Mouse (Mus musculus) kidney, embryonic 16.5 days (tissue): ENCODE data around the gene Ptpro. TPM values are rescaled to one million over a fixed set of nuclear protein-coding genes. Genes with fewer than 3 reads are reported as not detected.

Experiments used
- ATAC-seq: fragments of 200-750 bp; cut with Nextera tagmentation; 2 replicates; pipeline ENCODE4 v1.8.0; 2017; ENCODE audit warnings: moderate TSS enrichment; ENCODE audit not compliant: low FRiP score, low TSS enrichment
- H3K27ac ChIP-seq: fragments of 300-500 bp; sonication (generic); 2 replicates; pipeline ENCODE4 v1.5.1; 2014; ENCODE audit warnings: low read length
- H3K27me3 ChIP-seq: fragments of 300-500 bp; sonication (generic); 2 replicates; pipeline ENCODE4 v1.6.1; 2014; ENCODE audit warnings: low read length, control low read depth, mixed read lengths; ENCODE audit not compliant: insufficient read depth
- H3K36me3 ChIP-seq: fragments of 300-500 bp; sonication (generic); 2 replicates; pipeline ENCODE4 v1.6.1; 2014; ENCODE audit warnings: low read length, control low read depth, mixed read lengths; ENCODE audit not compliant: insufficient read depth
- H3K4me1 ChIP-seq: fragments of 300-500 bp; sonication (generic); 2 replicates; pipeline ENCODE4 v1.6.1; 2014; ENCODE audit warnings: low read length, control low read depth, mixed read lengths; ENCODE audit not compliant: insufficient read depth
- H3K4me2 ChIP-seq: fragments of 300-500 bp; sonication (generic); replicated peaks from 2 replicates; pipeline ENCODE4 v1.6.1; 2014; ENCODE audit warnings: low read depth, low read length
- H3K4me3 ChIP-seq: fragments of 300-500 bp; sonication (generic); 2 replicates; pipeline ENCODE4 v1.5.1; 2014; ENCODE audit warnings: mild to moderate bottlenecking, low read length
- H3K9ac ChIP-seq: fragments of 300-500 bp; sonication (generic); replicated peaks from 2 replicates; pipeline ENCODE4 v1.6.1; 2014; ENCODE audit warnings: low read length
- H3K9me3 ChIP-seq: fragments of 300-500 bp; sonication (generic); 2 replicates; pipeline ENCODE4 v1.6.1; 2016; ENCODE audit warnings: low read length, control low read depth
- WGBS: fragments of 180-500 bp; shearing (Covaris S2); extraction: QIAGEN DNeasy Blood & Tissue Kit; methylation state at CpG from one replicate; pipeline ENCODE4 v1.1.7; 2014; 5-methylcytosine and 5-hydroxymethylcytosine counted together
- polyA plus RNA-seq: library from polyadenylated mRNA; unstranded; fragments of >200 nt; fragmentation: Nextera tagmentation; extraction: Ambion mirVana; gene quantifications from 2 replicates; pipeline ENCODE4 v1.2.1, GENCODE M21; 2015

The Ptpro gene
- polyA plus RNA-seq, 1 experiment from 2014 or later = 21.7 TPM

DNA sequence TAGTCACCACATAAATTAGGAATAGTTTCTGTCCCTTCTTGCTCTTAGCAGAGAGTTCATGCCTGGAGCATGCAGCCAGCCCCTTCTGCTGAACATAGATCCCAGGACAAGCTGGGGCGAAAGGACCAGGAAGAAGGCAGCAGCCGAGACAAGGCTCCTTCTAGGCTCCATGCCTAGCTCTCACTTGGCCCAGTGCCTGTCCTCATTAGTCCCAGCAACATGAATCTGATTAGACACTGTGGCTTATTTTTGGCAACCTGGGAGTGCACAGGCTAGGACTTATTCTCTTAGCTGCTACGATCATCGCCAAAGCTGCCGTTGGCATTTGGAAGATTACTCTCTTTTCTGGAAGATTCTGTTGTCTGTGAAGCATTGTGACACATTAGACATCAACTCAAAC is 112.6 kb downstream of the Ptpro start:
- no peaks in the 10 kb centered on the region for H3K4me1 ChIP-seq
- H3K27me3 ChIP-seq = no peaks in the 10 kb centered on the region
- H3K4me2 ChIP-seq = no peak overlapping the region
- H3K9ac ChIP-seq = no peak overlapping the region
- 80% methylated on average over 5 of the region's 5 CpGs for WGBS
- H3K9me3 ChIP-seq = no peaks in the 10 kb centered on the region
- H3K4me3 ChIP-seq = no peak overlapping the region
- no peaks in the 10 kb centered on the region for H3K36me3 ChIP-seq
- no peak for ATAC-seq
- H3K27ac ChIP-seq = no peak overlapping the region

DNA sequence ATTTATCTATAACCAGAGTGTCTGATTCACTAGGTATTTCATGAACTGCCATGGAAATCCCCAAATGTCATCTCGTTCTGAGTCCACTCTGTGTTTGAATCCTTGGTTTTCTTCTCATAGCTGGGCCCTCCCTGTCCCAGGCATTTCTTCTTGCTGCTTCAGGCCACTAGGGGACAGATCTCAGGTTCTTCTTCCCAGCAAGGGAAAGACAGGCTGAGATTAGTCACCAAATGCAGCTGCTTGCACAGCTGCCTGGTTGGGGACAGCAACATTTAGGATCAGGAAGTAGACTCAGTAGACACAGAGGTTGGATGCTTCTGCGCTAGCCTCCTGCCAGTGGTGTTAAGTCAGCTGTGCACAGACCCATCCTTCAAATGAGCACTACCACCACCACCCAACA is 113.5 kb downstream of the Ptpro start:
- Histone ChIP-seq H3K4me1 (no peaks in the 10 kb centered on the region), H3K36me3 (no peaks in the 10 kb centered on the region), H3K9me3 (no peaks in the 10 kb centered on the region), H3K4me3 (no peak overlapping the region), H3K27me3 (no peaks in the 10 kb centered on the region), H3K4me2 (no peak overlapping the region), H3K27ac (no peak overlapping the region), H3K9ac (no peak overlapping the region)
- 87% methylated on average over 2 of the region's 2 CpGs for WGBS
- ATAC-seq = no peak

DNA sequence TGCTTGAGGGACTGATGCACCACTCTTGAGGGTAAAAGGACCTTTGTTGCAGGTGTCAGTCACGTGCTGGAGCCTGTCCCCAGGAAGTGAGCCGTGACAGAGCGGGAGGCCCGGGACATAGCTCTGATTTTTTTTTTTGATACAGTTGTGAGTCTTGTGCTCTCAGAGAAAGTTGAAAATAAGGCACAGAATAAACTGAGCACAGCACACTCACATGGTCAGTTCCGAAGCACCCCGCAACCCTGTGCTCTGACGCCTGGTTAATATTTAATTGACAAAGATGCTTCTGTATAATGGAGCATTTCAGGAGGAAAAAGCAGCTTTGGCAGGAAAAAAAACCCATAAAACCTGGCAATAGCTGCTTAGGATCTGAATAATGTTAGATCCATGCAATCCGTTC is 118.6 kb downstream of the Ptpro start:
- no peak overlapping the region for H3K9ac ChIP-seq
- 53% methylated on average over 8 of the region's 8 CpGs for WGBS
- no peak overlapping the region for H3K4me3 ChIP-seq
- no peak overlapping the region; the same call in 1 of the 2 replicates for H3K27ac ChIP-seq
- H3K36me3 ChIP-seq = no peaks in the 10 kb centered on the region
- no peaks in the 10 kb centered on the region for H3K9me3 ChIP-seq
- H3K4me2 ChIP-seq = no peak overlapping the region
- H3K4me1 ChIP-seq = peaks cover 3% of the 10 kb centered on the region; the same call in 1 of the 2 replicates
- ATAC-seq = peak; percentile 51; the same call in 1 of the 2 replicates
- no peaks in the 10 kb centered on the region for H3K27me3 ChIP-seq

DNA sequence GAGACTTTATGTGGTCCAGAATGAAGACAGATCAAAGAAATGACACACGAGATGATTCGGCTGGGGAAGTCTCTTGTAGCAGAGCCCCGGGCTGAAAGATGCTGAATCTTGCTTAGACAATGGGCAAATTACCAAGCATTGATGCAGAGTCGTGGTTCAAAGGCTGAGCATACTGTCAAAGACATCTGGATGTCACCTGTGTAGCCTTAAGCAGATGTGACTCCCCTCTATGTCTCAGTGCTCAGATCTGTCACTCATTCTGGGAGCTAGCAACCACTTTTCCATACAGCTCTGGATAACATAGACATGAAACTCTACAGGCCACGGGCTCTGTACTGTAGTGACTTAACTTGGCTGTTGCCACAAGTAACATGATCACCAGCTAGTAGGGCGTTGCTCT is 119.3 kb downstream of the Ptpro start:
- 0 out of 2 replicates have a peak, but pooled peaks have one; percentile 27 for ATAC-seq

DNA sequence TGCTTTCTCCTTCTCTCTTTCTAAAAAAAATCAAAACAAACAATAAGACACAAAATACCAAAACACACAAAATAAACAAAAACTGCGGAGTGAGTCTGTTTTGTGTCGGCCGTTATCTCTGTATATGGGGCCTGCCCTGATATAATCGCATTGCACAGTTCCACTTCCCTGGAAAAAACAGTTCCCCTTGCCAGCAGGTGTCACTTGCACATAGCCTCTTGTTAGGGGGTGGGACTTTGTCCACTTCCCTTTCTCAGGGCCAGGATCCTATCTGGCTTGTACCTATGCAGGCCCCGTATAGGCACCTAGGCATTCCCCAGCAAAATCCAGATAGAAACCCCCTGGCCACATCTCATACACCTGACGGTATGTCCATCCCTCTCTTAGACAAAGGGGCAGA is 121.8 kb downstream of the Ptpro start:
- no peak overlapping the region for H3K27ac ChIP-seq
- ATAC-seq = no peak
- no peak overlapping the region for H3K9ac ChIP-seq
- H3K36me3 ChIP-seq = no peaks in the 10 kb centered on the region
- WGBS = 86% methylated on average over 6 of the region's 6 CpGs
- H3K4me2 ChIP-seq = no peak overlapping the region
- peaks cover 3% of the 10 kb centered on the region; the same call in 1 of the 2 replicates for H3K4me1 ChIP-seq
- no peak overlapping the region for H3K4me3 ChIP-seq
- no peaks in the 10 kb centered on the region for H3K27me3 ChIP-seq
- no peaks in the 10 kb centered on the region for H3K9me3 ChIP-seq

More for the DNA sequence above, 119.3 kb downstream of the Ptpro start:
- H3K27ac ChIP-seq = no peak overlapping the region
- peaks cover 3% of the 10 kb centered on the region; the same call in 1 of the 2 replicates for H3K4me1 ChIP-seq
- no peak overlapping the region for H3K4me2 ChIP-seq
- 67% methylated on average over 6 of the region's 6 CpGs for WGBS
- H3K9ac ChIP-seq = no peak overlapping the region
- H3K27me3 ChIP-seq = no peaks in the 10 kb centered on the region
- H3K36me3 ChIP-seq = no peaks in the 10 kb centered on the region
- no peaks in the 10 kb centered on the region for H3K9me3 ChIP-seq
- no peak overlapping the region for H3K4me3 ChIP-seq

DNA sequence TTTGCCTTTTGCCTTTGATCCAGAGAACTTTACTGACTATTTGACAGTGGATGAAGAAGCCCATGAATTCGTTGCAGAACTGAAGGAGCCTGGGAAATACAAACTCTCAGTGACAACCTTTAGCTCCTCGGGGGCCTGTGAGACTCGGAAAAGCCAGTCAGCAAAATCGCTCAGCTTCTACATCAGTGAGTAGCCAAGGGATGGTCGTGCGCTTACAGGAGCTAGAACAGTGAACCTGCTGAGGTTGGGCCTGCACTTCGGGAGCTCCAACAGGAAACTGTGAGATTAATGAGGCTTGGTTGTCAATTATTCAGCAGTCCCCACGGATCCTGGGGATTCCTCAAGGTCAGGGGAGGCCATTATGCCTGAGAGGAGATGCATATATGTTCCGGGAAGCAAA is 130.4 kb downstream of the Ptpro start:
- Histone ChIP-seq H3K4me3 (no peak overlapping the region), H3K9ac (no peak overlapping the region), H3K4me1 (no peaks in the 10 kb centered on the region), H3K27me3 (no peaks in the 10 kb centered on the region), H3K9me3 (peaks cover 3% of the 10 kb centered on the region; the same call in 1 of the 2 replicates), H3K27ac (no peak overlapping the region), H3K36me3 (no peaks in the 10 kb centered on the region), H3K4me2 (no peak overlapping the region)
- ATAC-seq = 0 out of 2 replicates have a peak, but pooled peaks have one; percentile 42
- 24% methylated on average over 9 of the region's 9 CpGs for WGBS

DNA sequence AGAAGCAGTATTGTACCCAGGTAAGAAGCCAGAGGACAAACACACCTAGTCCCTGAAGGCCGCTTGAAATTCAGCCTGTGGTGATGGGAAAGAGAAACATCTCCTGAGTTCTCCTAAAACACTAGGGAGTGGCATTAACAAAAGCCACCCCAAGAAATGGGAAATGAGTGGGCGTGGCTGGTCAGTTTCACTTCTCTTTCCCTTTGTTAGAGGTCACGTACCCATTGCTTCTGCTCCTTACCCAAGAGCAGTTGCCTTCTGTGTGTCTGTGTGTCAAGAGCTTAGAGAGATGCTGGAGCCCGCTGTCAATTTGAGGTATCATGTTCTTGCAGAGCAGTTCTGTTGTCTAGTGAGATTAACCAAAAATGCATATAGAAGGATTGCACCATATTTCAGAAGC is 134.2 kb downstream of the Ptpro start:
- 86% methylated on average over 4 of the region's 4 CpGs for WGBS
- no peak overlapping the region for H3K27ac ChIP-seq
- no peak for ATAC-seq

DNA sequence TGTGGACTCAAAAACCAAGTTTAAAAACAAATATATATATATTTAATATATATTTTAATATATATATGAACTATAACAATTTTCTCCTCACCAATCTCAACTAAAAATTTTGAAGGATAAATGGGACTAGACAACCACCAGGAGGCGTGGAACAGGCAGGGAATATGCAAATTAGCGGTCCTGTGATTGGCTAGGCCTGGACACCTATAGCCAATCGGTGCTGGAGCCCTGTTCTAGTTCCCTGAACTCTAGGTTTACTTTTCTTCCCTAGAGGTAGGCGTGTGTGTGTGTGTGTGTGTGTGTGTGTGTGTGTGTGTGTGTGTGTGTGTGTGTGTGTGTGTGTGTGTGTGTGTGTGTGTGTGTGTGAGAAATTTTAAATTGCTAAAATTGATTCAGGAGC is 134.8 kb downstream of the Ptpro start:
- ATAC-seq = 0 out of 2 replicates have a peak, but pooled peaks have one; percentile 61
- H3K36me3 ChIP-seq = no peaks in the 10 kb centered on the region
- H3K4me1 ChIP-seq = no peaks in the 10 kb centered on the region
- H3K4me2 ChIP-seq = no peak overlapping the region
- H3K27ac ChIP-seq = no peak overlapping the region
- no peak overlapping the region for H3K9ac ChIP-seq
- no peaks in the 10 kb centered on the region for H3K27me3 ChIP-seq
- no peak overlapping the region for H3K4me3 ChIP-seq
- WGBS = 53% methylated on average over 4 of the region's 4 CpGs
- H3K9me3 ChIP-seq = peaks cover 3% of the 10 kb centered on the region; the same call in 1 of the 2 replicates

More for the DNA sequence above, 134.2 kb downstream of the Ptpro start:
- Histone ChIP-seq H3K4me1 (no peaks in the 10 kb centered on the region), H3K4me2 (no peak overlapping the region), H3K9me3 (peaks cover 3% of the 10 kb centered on the region; the same call in 1 of the 2 replicates), H3K9ac (no peak overlapping the region), H3K36me3 (no peaks in the 10 kb centered on the region), H3K27me3 (no peaks in the 10 kb centered on the region), H3K4me3 (no peak overlapping the region)

DNA sequence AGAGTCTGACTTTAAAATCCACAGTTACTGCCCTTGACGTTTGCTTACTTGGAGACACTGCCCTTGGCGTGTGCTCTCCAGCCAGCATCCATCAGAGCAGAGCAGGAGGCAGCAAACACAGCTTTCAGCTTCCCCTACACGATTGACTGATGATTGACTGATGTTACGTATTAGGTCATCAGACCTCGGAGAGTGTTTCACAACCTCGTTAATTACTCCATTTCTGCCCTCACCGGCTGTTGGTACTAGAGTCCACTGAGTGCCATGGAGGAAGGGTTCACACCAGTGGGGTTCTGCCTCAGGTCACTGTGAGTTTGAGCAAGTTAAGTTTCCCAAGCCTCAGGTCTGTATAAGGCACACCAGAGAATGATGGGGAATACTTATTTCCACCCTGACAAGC is 143.0 kb downstream of the Ptpro start:
- ATAC-seq = no peak
- Histone ChIP-seq H3K4me3 (no peak overlapping the region), H3K9ac (no peak overlapping the region), H3K4me1 (no peaks in the 10 kb centered on the region), H3K36me3 (no peaks in the 10 kb centered on the region), H3K4me2 (no peak overlapping the region), H3K27ac (no peak overlapping the region), H3K9me3 (no peaks in the 10 kb centered on the region), H3K27me3 (no peaks in the 10 kb centered on the region)
- 55% methylated on average over 7 of the region's 7 CpGs for WGBS

DNA sequence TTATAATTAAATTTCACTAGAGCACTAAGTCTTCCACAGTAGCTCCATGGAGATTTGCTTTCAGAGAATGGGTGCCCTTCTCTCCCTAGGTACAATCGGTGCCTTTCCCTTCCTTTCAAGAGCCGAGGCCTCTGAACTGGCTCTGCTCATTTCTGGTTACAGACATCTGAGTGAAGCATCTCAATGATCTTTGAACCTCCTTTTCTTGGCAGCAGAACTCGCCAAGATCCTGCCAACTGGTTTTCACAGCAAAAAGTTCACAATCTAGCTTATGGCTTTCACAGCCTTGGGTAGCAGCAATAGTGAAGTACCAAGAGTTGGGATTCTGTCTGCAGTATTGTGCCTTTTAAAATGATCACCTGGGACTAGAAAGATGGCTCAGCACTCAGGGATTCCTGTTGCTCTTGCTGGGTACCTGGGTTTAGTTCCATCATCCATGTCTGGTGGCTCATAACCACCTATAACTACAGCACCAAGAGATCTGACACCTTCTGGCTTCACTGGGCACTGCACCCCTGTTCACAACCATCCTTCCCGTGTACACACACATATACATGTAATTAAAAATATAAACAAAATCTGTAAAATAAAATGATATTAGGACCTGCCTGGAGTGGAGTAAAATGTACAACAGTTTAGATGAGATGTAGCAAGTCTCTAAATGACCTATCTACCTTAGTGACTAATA is 144.1 kb downstream of the Ptpro start:
- Histone ChIP-seq H3K27ac (no peak overlapping the region), H3K4me3 (no peak overlapping the region), H3K27me3 (no peaks in the 10 kb centered on the region), H3K9ac (no peak overlapping the region), H3K4me1 (no peaks in the 10 kb centered on the region), H3K9me3 (no peaks in the 10 kb centered on the region), H3K4me2 (no peak overlapping the region), H3K36me3 (no peaks in the 10 kb centered on the region)
- WGBS = 81% methylated on average over 4 of the region's 4 CpGs
- no peak for ATAC-seq
